Mouse (Mus musculus): ENCODE data around the gene Pm20d2.

Pm20d2 gene

GRCm38 (mm10) chr4:33189735-33190036 is at the start of gene Pm20d2:
TSS of gene Pm20d2 (minus strand) at chr4:33189737.
- no peak for DNase-seq (ENCODE audit: low spot score)

GRCm38 (mm10) chr4:33230881-33231280 is 41.3 kb upstream of the Pm20d2 start:
- no peak for DNase-seq (ENCODE audit: low spot score)

GRCm38 (mm10) chr4:33229639-33230038 is 40.1 kb upstream of the Pm20d2 start:
- no peak for DNase-seq (ENCODE audit: low spot score)

GRCm38 (mm10) chr4:33227164-33227563 is 37.6 kb upstream of the Pm20d2 start:
- no peak for DNase-seq (ENCODE audit: low spot score)

GRCm38 (mm10) chr4:33224003-33224675 is 34.6 kb upstream of the Pm20d2 start:
- no peak for DNase-seq (ENCODE audit: low spot score)

GRCm38 (mm10) chr4:33221847-33222246 is 32.3 kb upstream of the Pm20d2 start:
- no peak for DNase-seq (ENCODE audit: low spot score)

- DNase-seq (ENCODE audit: low spot score), result peak; percentile 14
Observed at GRCm38 (mm10) chr4:33208881-33209841, 19.6 kb upstream of the Pm20d2 start, which contains the start of gene Srsf12. TSS of gene Srsf12 (plus strand) at chr4:33208991.

- no peak for DNase-seq (ENCODE audit: low spot score)
Observed at GRCm38 (mm10) chr4:33207551-33207950, 18.0 kb upstream of the Pm20d2 start.

GRCm38 (mm10) chr4:33204682-33205081 is 15.1 kb upstream of the Pm20d2 start:
- peak; percentile 34 for DNase-seq (ENCODE audit: low spot score)

- DNase-seq (ENCODE audit: low spot score), result no peak
Observed at GRCm38 (mm10) chr4:33198117-33198516, 8.6 kb upstream of the Pm20d2 start.

- peak; percentile 85 for DNase-seq (ENCODE audit: low spot score)
Observed at GRCm38 (mm10) chr4:33188781-33189734, 479 bp downstream of the Pm20d2 start.

- DNase-seq (ENCODE audit: low spot score), result peak; percentile 40
Observed at GRCm38 (mm10) chr4:33188164-33188563, 1.4 kb downstream of the Pm20d2 start.

GRCm38 (mm10) chr4:33183477-33183876 is 6.1 kb downstream of the Pm20d2 start:
- DNase-seq (ENCODE audit: low spot score), result no peak

- DNase-seq (ENCODE audit: low spot score), result no peak
Observed at GRCm38 (mm10) chr4:33152087-33153038, 37.2 kb downstream of the Pm20d2 start.

- no peak for DNase-seq (ENCODE audit: low spot score)
Observed at GRCm38 (mm10) chr4:33149150-33149549, 40.4 kb downstream of the Pm20d2 start.

GRCm38 (mm10) chr4:33147825-33148224 is 41.7 kb downstream of the Pm20d2 start:
- DNase-seq (ENCODE audit: low spot score), result peak; percentile 9

GRCm38 (mm10) chr4:33146679-33147291 is 42.8 kb downstream of the Pm20d2 start:
- DNase-seq (ENCODE audit: low spot score), result no peak

- no peak for DNase-seq (ENCODE audit: low spot score)
Observed at GRCm38 (mm10) chr4:33132221-33132620, 57.3 kb downstream of the Pm20d2 start, which contains the start of gene Gabrr1. TSS of gene Gabrr1 (plus strand) at chr4:33132521.

GRCm38 (mm10) chr4:33125409-33126084 is 64.0 kb downstream of the Pm20d2 start:
- DNase-seq (ENCODE audit: low spot score), result no peak

GRCm38 (mm10) chr4:33124493-33124892 is 65.0 kb downstream of the Pm20d2 start:
- DNase-seq (ENCODE audit: low spot score), result peak; percentile 23

All from ovary, postnatal 14 days (tissue).